Mouse (Mus musculus) small intestine, adult 2 months (tissue): ENCODE measurements around the gene Pax8.

Experiments
- CTCF ChIP-seq: fragments of 200-500 bp; IDR thresholded peaks from 2 replicates; pipeline ENCODE4 v1.5.1; 2012; ENCODE audit warnings: low read depth, mild to moderate bottlenecking, control low read depth, inconsistent platforms, low read length, moderate library complexity, mixed read lengths; ENCODE audit not compliant: insufficient replicate concordance, insufficient read length; ENCODE audit errors: extremely low read depth
- POLR2A ChIP-seq: fragments of 200-500 bp; IDR thresholded peaks from 2 replicates; pipeline ENCODE4 v1.6.1; 2012; ENCODE audit warnings: low read depth, mild to moderate bottlenecking, control low read depth, inconsistent platforms, low read length, moderate library complexity

DNA sequence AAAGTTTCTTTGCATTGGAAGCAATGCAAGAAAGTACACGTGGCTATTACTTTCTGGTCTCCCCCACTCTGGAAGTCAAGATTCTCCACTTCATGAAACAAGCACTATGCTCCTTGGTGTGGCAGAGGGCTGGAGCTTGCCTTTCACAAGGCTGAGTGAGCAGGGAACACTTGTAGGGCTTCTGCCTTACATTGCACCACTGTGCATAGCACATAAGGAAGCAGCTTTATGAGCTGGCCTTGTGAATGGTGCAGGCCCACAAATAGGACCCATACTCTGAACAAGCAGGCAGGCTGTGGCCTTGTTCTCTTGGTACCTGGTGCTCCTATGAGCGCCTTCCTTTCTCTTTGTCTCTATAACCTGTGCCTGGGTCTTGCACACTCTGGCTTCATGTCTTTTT lies 82.1 kb downstream of the Pax8 start:
- TF ChIP-seq CTCF (no peak), POLR2A (no peak)
